Mouse (Mus musculus): ENCODE measurements at regions not wholly inside any gene's neighbourhood (a gene's known extent, or its start where the extent isn't known, plus 50 kb on each side); places are given as distances from the start of the nearest gene placed in this dataset.

GRCm38 (mm10) chr13:52205951-52206350, 325.1 kb downstream of the Diras2 start:
- Histone ChIP-seq H3K27ac (no peak overlapping the region), H3K9ac (no peak overlapping the region), H3K36me3 (no peaks in the 10 kb centered on the region), H3K9me3 (no peaks in the 10 kb centered on the region), H3K27me3 (no peaks in the 10 kb centered on the region), H3K4me3 (no peak overlapping the region), H3K4me2 (replicated peaks) (no peak overlapping the region), H3K4me1 (no peaks in the 10 kb centered on the region)
- ATAC-seq (ENCODE audit: low FRiP score, low read depth): no peak
- 74% methylated on average over 4 of the region's 4 CpGs for WGBS

- no peaks in the 10 kb centered on the region for H3K9me3 ChIP-seq
- 93% methylated on average over 5 of the region's 5 CpGs for WGBS
- H3K4me1 ChIP-seq: no peaks in the 10 kb centered on the region
- no peaks in the 10 kb centered on the region for H3K36me3 ChIP-seq
- no peak overlapping the region for H3K27ac ChIP-seq
- no peak overlapping the region for H3K4me3 ChIP-seq
- no peak for ATAC-seq (ENCODE audit: low FRiP score, low read depth)
- no peak overlapping the region for H3K4me2 ChIP-seq (replicated peaks)
- H3K27me3 ChIP-seq: no peaks in the 10 kb centered on the region
- no peak overlapping the region for H3K9ac ChIP-seq
Observed at GRCm38 (mm10) chr13:52216343-52216742, 314.7 kb downstream of the Diras2 start.

GRCm38 (mm10) chr13:52217066-52217465, 314.0 kb downstream of the Diras2 start:
- Histone ChIP-seq H3K9me3 (no peaks in the 10 kb centered on the region), H3K27ac (no peak overlapping the region), H3K4me1 (no peaks in the 10 kb centered on the region), H3K27me3 (no peaks in the 10 kb centered on the region), H3K36me3 (no peaks in the 10 kb centered on the region), H3K4me2 (replicated peaks) (no peak overlapping the region), H3K9ac (no peak overlapping the region), H3K4me3 (no peak overlapping the region)
- 76% methylated on average over 5 of the region's 5 CpGs for WGBS
- ATAC-seq (ENCODE audit: low FRiP score, low read depth): no peak

- Histone ChIP-seq H3K9ac (no peak overlapping the region), H3K27ac (no peak overlapping the region), H3K4me2 (replicated peaks) (no peak overlapping the region), H3K4me3 (no peak overlapping the region), H3K4me1 (peaks cover 5% of the 10 kb centered on the region; the same call in 1 of the 2 replicates), H3K27me3 (no peaks in the 10 kb centered on the region; the same call in 1 of the 2 replicates), H3K36me3 (no peaks in the 10 kb centered on the region), H3K9me3 (no peaks in the 10 kb centered on the region)
- ATAC-seq (ENCODE audit: low FRiP score, low read depth): no peak
- 62% methylated on average over 7 of the region's 7 CpGs for WGBS
Observed at GRCm38 (mm10) chr13:52217741-52218140, 313.3 kb downstream of the Diras2 start.

GRCm38 (mm10) chr13:52222315-52223097, 308.6 kb downstream of the Diras2 start:
- Histone ChIP-seq H3K4me2 (replicated peaks) (no peak overlapping the region), H3K27me3 (no peaks in the 10 kb centered on the region; the same call in 1 of the 2 replicates), H3K4me3 (no peak overlapping the region), H3K4me1 (peaks cover 13% of the 10 kb centered on the region), H3K9me3 (0 out of 2 replicates have a peak, but pooled peaks cover 3% of the 10 kb centered on the region), H3K27ac (no peak overlapping the region), H3K36me3 (no peaks in the 10 kb centered on the region), H3K9ac (no peak overlapping the region)
- no peak for ATAC-seq (ENCODE audit: low FRiP score, low read depth)
- WGBS: 42% methylated on average over 11 of the region's 11 CpGs

GRCm38 (mm10) chr13:52223098-52223962, 307.7 kb downstream of the Diras2 start:
- ATAC-seq (ENCODE audit: low FRiP score, low read depth): no peak; the same call in 1 of the 2 replicates

GRCm38 (mm10) chr13:52233971-52234370, 297.1 kb downstream of the Diras2 start:
- H3K4me2 ChIP-seq (replicated peaks): no peak overlapping the region
- no peaks in the 10 kb centered on the region for H3K27me3 ChIP-seq
- no peak overlapping the region for H3K9ac ChIP-seq
- H3K4me3 ChIP-seq: no peak overlapping the region
- no peak for ATAC-seq (ENCODE audit: low FRiP score, low read depth)
- H3K4me1 ChIP-seq: 0 out of 2 replicates have a peak, but pooled peaks cover 5% of the 10 kb centered on the region
- no peak overlapping the region for H3K27ac ChIP-seq
- H3K36me3 ChIP-seq: no peaks in the 10 kb centered on the region
- no peaks in the 10 kb centered on the region for H3K9me3 ChIP-seq
- WGBS: 79% methylated on average over 5 of the region's 5 CpGs

More at GRCm38 (mm10) chr13:52223098-52223962, 307.7 kb downstream of the Diras2 start:
- H3K4me3 ChIP-seq: no peak overlapping the region
- 0 out of 2 replicates have a peak overlapping the region, but pooled peaks have one; percentile 2 for H3K9ac ChIP-seq
- 61% methylated on average over 6 of the region's 6 CpGs for WGBS
- H3K36me3 ChIP-seq: no peaks in the 10 kb centered on the region
- peaks cover 13% of the 10 kb centered on the region for H3K4me1 ChIP-seq
- H3K27me3 ChIP-seq: no peaks in the 10 kb centered on the region; the same call in 1 of the 2 replicates
- no peak overlapping the region for H3K4me2 ChIP-seq (replicated peaks)
- 0 out of 2 replicates have a peak overlapping the region, but pooled peaks have one; percentile 28 for H3K27ac ChIP-seq
- 0 out of 2 replicates have a peak, but pooled peaks cover 3% of the 10 kb centered on the region for H3K9me3 ChIP-seq

GRCm38 (mm10) chr13:52236105-52236504, 295.0 kb downstream of the Diras2 start:
- Histone ChIP-seq H3K36me3 (no peaks in the 10 kb centered on the region), H3K4me1 (0 out of 2 replicates have a peak, but pooled peaks cover 5% of the 10 kb centered on the region), H3K9me3 (no peaks in the 10 kb centered on the region), H3K4me2 (replicated peaks) (0 out of 2 replicates have a peak overlapping the region, but pooled peaks have one; percentile 2), H3K27ac (no peak overlapping the region), H3K27me3 (no peaks in the 10 kb centered on the region), H3K9ac (no peak overlapping the region), H3K4me3 (no peak overlapping the region)
- 34% methylated on average over 10 of the region's 10 CpGs for whole genome bisulfite sequencing
- no peak for ATAC-seq (ENCODE audit: low FRiP score, low read depth)

GRCm38 (mm10) chr13:52239563-52239962, 291.5 kb downstream of the Diras2 start:
- no peak overlapping the region for H3K4me2 ChIP-seq (replicated peaks)
- no peaks in the 10 kb centered on the region for H3K27me3 ChIP-seq
- H3K4me1 ChIP-seq: 0 out of 2 replicates have a peak, but pooled peaks cover 5% of the 10 kb centered on the region
- no peaks in the 10 kb centered on the region for H3K9me3 ChIP-seq
- no peaks in the 10 kb centered on the region for H3K36me3 ChIP-seq
- no peak overlapping the region for H3K4me3 ChIP-seq
- 94% methylated on average over 1 of the region's 1 CpGs for WGBS
- H3K9ac ChIP-seq: no peak overlapping the region
- no peak overlapping the region for H3K27ac ChIP-seq
- no peak for ATAC-seq (ENCODE audit: low FRiP score, low read depth)

- H3K36me3 ChIP-seq: no peaks in the 10 kb centered on the region
- no peak overlapping the region for H3K9ac ChIP-seq
- H3K27me3 ChIP-seq: no peaks in the 10 kb centered on the region
- no peaks in the 10 kb centered on the region for H3K9me3 ChIP-seq
- H3K4me2 ChIP-seq (replicated peaks): no peak overlapping the region
- no peak overlapping the region for H3K4me3 ChIP-seq
- H3K27ac ChIP-seq: no peak overlapping the region
- no peaks in the 10 kb centered on the region for H3K4me1 ChIP-seq
- 61% methylated on average over 1 of the region's 1 CpGs for WGBS
- ATAC-seq (ENCODE audit: low FRiP score, low read depth): no peak
Observed at GRCm38 (mm10) chr13:52241761-52242160, 289.3 kb downstream of the Diras2 start.

- Histone ChIP-seq H3K9me3 (no peaks in the 10 kb centered on the region), H3K36me3 (no peaks in the 10 kb centered on the region), H3K4me3 (no peak overlapping the region), H3K9ac (no peak overlapping the region), H3K27ac (no peak overlapping the region), H3K27me3 (no peaks in the 10 kb centered on the region), H3K4me2 (replicated peaks) (no peak overlapping the region), H3K4me1 (no peaks in the 10 kb centered on the region)
- ATAC-seq (ENCODE audit: low FRiP score, low read depth): no peak
- 86% methylated on average over 2 of the region's 2 CpGs for WGBS
Observed at GRCm38 (mm10) chr13:52249492-52249891, 281.6 kb downstream of the Diras2 start.

- H3K9me3 ChIP-seq: no peaks in the 10 kb centered on the region
- 55% methylated on average over 4 of the region's 4 CpGs for WGBS
- no peaks in the 10 kb centered on the region for H3K27me3 ChIP-seq
Observed at GRCm38 (mm10) chr13:52250371-52250770, 280.7 kb downstream of the Diras2 start.

More at GRCm38 (mm10) chr13:52250371-52250770, 280.7 kb downstream of the Diras2 start:
- no peak overlapping the region for H3K4me3 ChIP-seq
- no peak overlapping the region for H3K4me2 ChIP-seq (replicated peaks)
- H3K4me1 ChIP-seq: no peaks in the 10 kb centered on the region
- no peaks in the 10 kb centered on the region for H3K36me3 ChIP-seq
- H3K27ac ChIP-seq: no peak overlapping the region
- no peak overlapping the region for H3K9ac ChIP-seq
- no peak for ATAC-seq (ENCODE audit: low FRiP score, low read depth)
